Mouse (Mus musculus): Measurements from ENCODE around the gene Wdr73.

- TF ChIP-seq CTCF (IDR thresholded peaks at IDR 0.05; ENCODE audit: low read depth) (no peak), EP300 (optimal IDR thresholded peaks at IDR 0.05) (no peak)
Measured at GRCm38 (mm10) chr7:80888595-80888994, 12.5 kb downstream of the Wdr73 start.

All from stomach, postnatal 0 days (tissue).